In the genomic region with DNA sequence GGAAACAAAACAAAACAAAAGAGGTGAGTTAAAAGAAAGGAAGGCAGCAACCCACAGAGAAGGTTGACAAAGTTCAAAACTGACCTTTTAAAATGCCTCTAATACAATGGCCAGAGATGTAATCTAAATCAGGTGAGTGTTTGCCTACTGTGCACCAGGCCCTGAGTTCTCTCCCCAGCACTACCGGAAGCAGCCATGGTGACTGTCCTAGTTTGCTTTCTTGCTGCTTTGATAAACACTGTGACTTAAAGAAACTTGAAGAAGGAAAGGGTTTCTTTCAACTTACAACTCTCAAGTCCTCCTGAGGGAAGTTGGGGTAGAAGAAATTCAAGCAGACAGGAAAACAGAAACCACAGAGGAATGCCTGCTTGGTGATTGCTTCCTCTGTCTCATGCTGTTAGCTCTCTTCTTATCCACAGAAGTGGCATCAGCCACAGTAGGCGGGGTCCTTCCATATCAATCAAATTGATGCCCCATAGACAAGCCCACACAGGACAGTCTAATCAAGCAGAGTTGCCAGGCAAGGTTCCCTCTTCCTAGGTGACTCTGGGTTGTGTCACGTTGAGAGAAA, we compare ENCODE assay signal across 17 mouse cellular contexts. TPM values are rescaled to one million over a fixed set of nuclear protein-coding genes. Genes with fewer than 3 reads are reported as not detected.
DNase-seq lines count a peak whose midpoint lies in the region; ATAC-seq lines count a peak whose summit lies in the region.
"Had no signal": no experiment of that assay in that cellular context is flagged by ENCODE, and none has a peak within 500 bp of the region (broad histone marks: within the 10 kb centered on the region; RNA-seq: fewer than 3 reads in every experiment).

No protein-coding gene starts in this region.

- H3K9me3 ChIP-seq in liver, embryonic 13.5 days (replicated peaks), result 0 out of 2 replicates have a peak, but pooled peaks cover 4% of the 10 kb centered on the region
- H3K9me3 ChIP-seq in liver, embryonic 12.5 days (replicated peaks), result no peaks in the 10 kb centered on the region
- H3K9me3 ChIP-seq: embryonic facial prominence, embryonic 15.5 days; forebrain, embryonic 15.5 days; heart, embryonic 13.5 days; hindbrain, embryonic 15.5 days; midbrain, embryonic 12.5 days; neural tube, embryonic 12.5 days had no signal

- H3K9ac ChIP-seq in liver, embryonic 13.5 days, result no peak overlapping the region
- no peak overlapping the region for H3K9ac ChIP-seq in liver, embryonic 12.5 days
- H3K9ac ChIP-seq: embryonic facial prominence, embryonic 15.5 days; forebrain, embryonic 15.5 days; heart, embryonic 13.5 days; hindbrain, embryonic 15.5 days; midbrain, embryonic 12.5 days; neural tube, embryonic 12.5 days had no signal

- H3K4me2 ChIP-seq in liver, embryonic 13.5 days, result no peak overlapping the region
- no peak overlapping the region for H3K4me2 ChIP-seq in liver, embryonic 12.5 days
- H3K4me2 ChIP-seq: embryonic facial prominence, embryonic 15.5 days; forebrain, embryonic 15.5 days; heart, embryonic 13.5 days; hindbrain, embryonic 15.5 days; midbrain, embryonic 12.5 days; neural tube, embryonic 12.5 days had no signal

- peaks cover 9% of the 10 kb centered on the region for H3K27me3 ChIP-seq in liver, embryonic 13.5 days
- H3K27me3 ChIP-seq in liver, embryonic 12.5 days (replicated peaks), result peaks cover 18% of the 10 kb centered on the region; the same call in 1 of the 2 replicates
- H3K27me3 ChIP-seq: embryonic facial prominence, embryonic 15.5 days; forebrain, embryonic 15.5 days; hindbrain, embryonic 15.5 days; neural tube, embryonic 12.5 days had no signal

- no peak for ATAC-seq in liver, embryonic 13.5 days (ENCODE audit: low read depth)
- no peak for ATAC-seq in liver, embryonic 12.5 days
- peak; percentile 90 for ATAC-seq in megakaryocyte progenitor cell, adult 5-6 weeks (replicated peaks; ENCODE audit: poor library complexity)
- ATAC-seq: forebrain, embryonic 15.5 days had no signal

- WGBS in liver, embryonic 13.5 days (ENCODE audit: insufficient replicate concordance), result 11% methylated on average over 3 of the region's 3 CpGs
- 7% methylated on average over 3 of the region's 3 CpGs for WGBS in liver, embryonic 12.5 days (ENCODE audit: insufficient replicate concordance)

- H3K4me3 ChIP-seq in liver, embryonic 13.5 days (replicated peaks), result no peak overlapping the region
- H3K4me3 ChIP-seq in liver, embryonic 12.5 days, result no peak overlapping the region
- H3K4me3 ChIP-seq: embryonic facial prominence, embryonic 15.5 days; forebrain, embryonic 15.5 days; heart, embryonic 13.5 days; hindbrain, embryonic 15.5 days; midbrain, embryonic 12.5 days; neural tube, embryonic 12.5 days had no signal

- no peak overlapping the region for H3K27ac ChIP-seq in liver, embryonic 13.5 days
- no peak overlapping the region for H3K27ac ChIP-seq in liver, embryonic 12.5 days
- H3K27ac ChIP-seq: embryonic facial prominence, embryonic 15.5 days; forebrain, embryonic 15.5 days; heart, embryonic 13.5 days; hindbrain, embryonic 15.5 days; midbrain, embryonic 12.5 days; neural tube, embryonic 12.5 days had no signal

- intact Hi-C loops in heart, postnatal 36 days (cut with DNase I), result no loop called here

- DNase-seq in liver, embryonic 13.5 days, result peak; percentile 30
- peak; percentile 60 for DNase-seq in T-cell, adult 2 months (ENCODE audit: low spot score)
- peak; percentile 59 for DNase-seq in thymus, postnatal 4 days
- DNase-seq in lung, postnatal 36 days, result no peak
- DNase-seq in heart, postnatal 36 days, result no peak
- no peak for DNase-seq in neural tube, embryonic 10.5 days (ENCODE audit: extremely low spot score, low spot score)
- DNase-seq: cerebellum, postnatal 14 days; gastrocnemius, postnatal 14 days; lung, adult 2 months had no signal

- no peaks in the 10 kb centered on the region for H3K36me3 ChIP-seq in liver, embryonic 13.5 days
- no peaks in the 10 kb centered on the region for H3K36me3 ChIP-seq in liver, embryonic 12.5 days
- H3K36me3 ChIP-seq: embryonic facial prominence, embryonic 15.5 days; forebrain, embryonic 15.5 days; heart, embryonic 13.5 days; hindbrain, embryonic 15.5 days; midbrain, embryonic 12.5 days; neural tube, embryonic 12.5 days had no signal

- H3K4me1 ChIP-seq in liver, embryonic 13.5 days (replicated peaks), result no peaks in the 10 kb centered on the region
- H3K4me1 ChIP-seq in liver, embryonic 12.5 days, result 0 out of 2 replicates have a peak, but pooled peaks cover 3% of the 10 kb centered on the region
- H3K4me1 ChIP-seq: embryonic facial prominence, embryonic 15.5 days; forebrain, embryonic 15.5 days; heart, embryonic 13.5 days; hindbrain, embryonic 15.5 days; midbrain, embryonic 12.5 days; neural tube, embryonic 12.5 days had no signal

RNA-seq across cellular contexts. Expression of a gene that starts 6.9 kb away (rescaled TPM):
- 0.41 and 0.68 TPM in 2 replicates for polyA plus RNA-seq in liver, embryonic 13.5 days (2015; fragmentation: Nextera tagmentation; extraction: Ambion mirVana)
- 0.53 and 0.62 TPM in 2 replicates for polyA plus RNA-seq in liver, embryonic 12.5 days (2016; fragmentation: Nextera tagmentation; extraction: Ambion mirVana)
- not detected in 2 replicates for total RNA-seq in megakaryocyte progenitor cell, adult 5-6 weeks (2015)
- total RNA-seq in megakaryocyte progenitor cell, adult 5-6 weeks (2017), result not detected in 2 replicates
- under 1 TPM; 0.19 TPM for total RNA-seq in heart, postnatal 36 days (2021)
- total RNA-seq: gastrocnemius, postnatal 14 days had no signal

Comparison
In these comparisons a context has a peak if more than half of its experiments do, and no peak if none do; other contexts are left out.
1. DNase-seq: peak in liver, embryonic 13.5 days (single experiment), T-cell, adult 2 months (single experiment) and thymus, postnatal 4 days (single experiment); none in lung, postnatal 36 days (single experiment), heart, postnatal 36 days (0 of 2) and neural tube, embryonic 10.5 days (single experiment).